7 mouse cellular contexts compared by ENCODE assay signal in genomic region chr7:102244782-102245535, GRCm38 (mm10). TPM values are rescaled to one million over a fixed set of nuclear protein-coding genes. Genes with fewer than 3 reads are reported as not detected.
DNase-seq lines count a peak whose midpoint lies in the region; TF ChIP-seq lines count a peak whose summit lies in the region.

No protein-coding gene starts in this region.

- TF ChIP-seq POLR2A in MEL (IDR thresholded peaks at IDR 0.05; ENCODE audit: control insufficient read depth in 1 of 2, insufficient read depth in 1 of 2, low read depth in 1 of 2, low read length in 2 of 2, poor library complexity in 1 of 2), result no peak
- no peak for TF ChIP-seq POLR2A in lung, adult 2 months (IDR thresholded peaks at IDR 0.05; ENCODE audit: borderline replicate concordance, extremely low read depth, low read depth, low read length)

- peak overlapping the region; percentile 99 for H3K27ac ChIP-seq in MEL (ENCODE audit: control insufficient read depth, low read depth, low read length)
- H3K27ac ChIP-seq in brown adipose tissue, adult 24 weeks (replicated peaks; ENCODE audit: low read depth, low read length), result peak overlapping the region; percentile 48

- peaks cover 38 to 73% of the 10 kb centered on the region in 2 experiments for H3K4me1 ChIP-seq in MEL (ENCODE audit: control insufficient read depth in 1 of 2, insufficient read depth in 2 of 2, low read length in 2 of 2)
- peaks cover 38% of the 10 kb centered on the region for H3K4me1 ChIP-seq in brown adipose tissue, adult 24 weeks (ENCODE audit: control insufficient read depth, insufficient read depth, insufficient read length, low read length)
- H3K4me1 ChIP-seq in lung, adult 2 months (ENCODE audit: control insufficient read depth, insufficient read depth, low read length), result peaks cover 70% of the 10 kb centered on the region

- WGBS in lung, adult 2 months, result 48% methylated on average over 3 of the region's 3 CpGs

- H3K9me3 ChIP-seq in MEL (replicated peaks; ENCODE audit: insufficient read depth, low read length), result no peaks in the 10 kb centered on the region

- no peak for TF ChIP-seq CTCF in MEL (IDR thresholded peaks at IDR 0.05 in 2 of 3, conservative IDR thresholded peaks at IDR 0.05 in 1 of 3; ENCODE audit: control insufficient read depth in 1 of 3, insufficient read depth in 1 of 3, low read depth in 2 of 3, low read length in 3 of 3, poor library complexity in 1 of 3, severe bottlenecking in 1 of 3)
- no peak for TF ChIP-seq CTCF in lung, adult 2 months (IDR thresholded peaks at IDR 0.05; ENCODE audit: insufficient read depth, low read length)

- intact Hi-C loops in heart, postnatal 25 days (cut with DNase I), result loop anchor here (5.0 kb wide), 1 partner anchor 33 kb away; the partner anchor contains the start of genes Nup98 and Pgap2

- H3K79me2 ChIP-seq in MEL (ENCODE audit: control insufficient read depth, insufficient read depth, low read length, poor library complexity), result peaks cover 71% of the 10 kb centered on the region

- no peaks in the 10 kb centered on the region for H3K27me3 ChIP-seq in MEL (ENCODE audit: control insufficient read depth in 1 of 2, insufficient read depth in 2 of 2, low read length in 2 of 2)

- peak overlapping the region in 1 of 2 experiments; percentile 5; a peak in 1 of 4 replicates for H3K4me3 ChIP-seq in MEL (ENCODE audit: control insufficient read depth in 1 of 2, insufficient read depth in 1 of 2, low read depth in 2 of 2, low read length in 2 of 2)
- no peak overlapping the region for H3K4me3 ChIP-seq in brown adipose tissue, adult 24 weeks (ENCODE audit: insufficient read depth, low read depth, low read length)
- H3K4me3 ChIP-seq in lung, adult 2 months (replicated peaks; ENCODE audit: extremely low read depth, low read depth, low read length), result no peak overlapping the region

- peak overlapping the region; percentile 97 for H3K9ac ChIP-seq in MEL (ENCODE audit: control insufficient read depth, low read depth, low read length, poor library complexity, severe bottlenecking)

- peaks cover 5 to 68% of the 10 kb centered on the region in 2 experiments for H3K36me3 ChIP-seq in MEL (ENCODE audit: control insufficient read depth in 1 of 2, insufficient read depth in 2 of 2, low read length in 2 of 2)

- DNase-seq in MEL (ENCODE audit: low read depth, low spot score), result no peak
- peak; percentile 65 for DNase-seq in heart, postnatal 25 days (ENCODE audit: low spot score)
- peak; percentile 40 for DNase-seq in lung, adult 2 months
- DNase-seq in frontal cortex, postnatal 14 days (ENCODE audit: low spot score in 2 of 2), result no peak
- DNase-seq in spleen, postnatal 10 days (ENCODE audit: low spot score in 2 of 2), result no peak
- no peak for DNase-seq in urinary bladder, postnatal 25 days (ENCODE audit: low spot score)

- TF ChIP-seq RAD21 in MEL (IDR thresholded peaks at IDR 0.05; ENCODE audit: low read depth, low read length), result no peak

- no peak for TF ChIP-seq EP300 in MEL (IDR thresholded peaks at IDR 0.05; ENCODE audit: low read depth in 1 of 2, low read length in 2 of 2)

TF ChIP-seq in MEL, 35 proteins besides CTCF, POLR2A, EP300 and RAD21:
- TF ChIP-seq SIN3A (IDR thresholded peaks at IDR 0.05; ENCODE audit: low read length) (0 out of 2 replicates have a peak, but pooled peaks have one; percentile 22), ZNF384 (IDR thresholded peaks at IDR 0.05; ENCODE audit: low read depth, low read length) (0 out of 2 replicates have a peak, but pooled peaks have one; percentile 11), MAX (IDR thresholded peaks at IDR 0.05; ENCODE audit: low read length) (no peak)

RNA-seq across cellular contexts. Expression of gene Rhog, which starts 10.9 kb away (rescaled TPM):
- 24.1 and 33.3 TPM in 2 replicates for total RNA-seq in MEL (2012; rRNA removed)
- 100 to 1,000 TPM; 347 to 425 TPM for polyA plus RNA-seq in MEL (2012; ENCODE audit: insufficient read depth in 1 of 2, insufficient read length in 2 of 2, low read depth in 1 of 2, low replicate concordance in 2 of 2, missing spikeins in 1 of 2)
- 25.4 and 29.6 TPM in 2 replicates for polyA plus RNA-seq in brown adipose tissue, adult 24 weeks (2012; ENCODE audit: insufficient read depth, insufficient read length, missing spikeins)
- 10 to 100 TPM; 24.8 to 30.5 TPM for total RNA-seq in heart, postnatal 25 days (2021)
- 101 and 113 TPM in 2 replicates for polyA plus RNA-seq in lung, adult 2 months (2012; rRNA removed)

RNA-seq across cellular contexts. Expression of gene Stim1, which starts 22.6 kb away (rescaled TPM):
- total RNA-seq in MEL (2012; rRNA removed), result 26.1 and 28.2 TPM in 2 replicates
- polyA plus RNA-seq in MEL (2012; ENCODE audit: insufficient read depth in 1 of 2, insufficient read length in 2 of 2, low read depth in 1 of 2, low replicate concordance in 2 of 2, missing spikeins in 1 of 2), result 10 to 100 TPM in 1 of 2 experiments, not detected in 1; 65.0 TPM
- polyA plus RNA-seq in brown adipose tissue, adult 24 weeks (2012; ENCODE audit: insufficient read depth, insufficient read length, missing spikeins), result 46.5 and 52.6 TPM in 2 replicates
- total RNA-seq in heart, postnatal 25 days (2021), result 10 to 100 TPM; 21.6 to 21.8 TPM
- 74.0 and 78.7 TPM in 2 replicates for polyA plus RNA-seq in lung, adult 2 months (2012; rRNA removed)

RNA-seq across cellular contexts. Expression of gene Pgap2, which starts 35.0 kb away (rescaled TPM):
- total RNA-seq in MEL (2012; rRNA removed), result 21.1 and 29.2 TPM in 2 replicates
- polyA plus RNA-seq in MEL (2012; ENCODE audit: insufficient read depth in 1 of 2, insufficient read length in 2 of 2, low read depth in 1 of 2, low replicate concordance in 2 of 2, missing spikeins in 1 of 2), result 10 to 100 TPM in 1 of 2 experiments, not detected in 1; 91.1 TPM
- 39.2 and 54.0 TPM in 2 replicates for polyA plus RNA-seq in brown adipose tissue, adult 24 weeks (2012; ENCODE audit: insufficient read depth, insufficient read length, missing spikeins)
- total RNA-seq in heart, postnatal 25 days (2021), result 10 to 100 TPM; 58.8 to 68.0 TPM
- polyA plus RNA-seq in lung, adult 2 months (2012; rRNA removed), result 147 and 180 TPM in 2 replicates

RNA-seq across cellular contexts. Expression of gene Nup98, which starts 35.0 kb away (rescaled TPM):
- total RNA-seq in MEL (2012; rRNA removed), result 25.9 and 31.7 TPM in 2 replicates
- 100 to 1,000 TPM in 1 of 2 experiments, 10 to 100 TPM in 1; 45.2 to 195 TPM for polyA plus RNA-seq in MEL (2012; ENCODE audit: insufficient read depth in 1 of 2, insufficient read length in 2 of 2, low read depth in 1 of 2, low replicate concordance in 2 of 2, missing spikeins in 1 of 2)
- 10.3 and 12.3 TPM in 2 replicates for polyA plus RNA-seq in brown adipose tissue, adult 24 weeks (2012; ENCODE audit: insufficient read depth, insufficient read length, missing spikeins)
- 10 to 100 TPM; 29.0 to 32.5 TPM for total RNA-seq in heart, postnatal 25 days (2021)
- 14.2 and 17.8 TPM in 2 replicates for polyA plus RNA-seq in lung, adult 2 months (2012; rRNA removed)

Comparison
In these comparisons a context has a peak if more than half of its experiments do, and no peak if none do; other contexts are left out.
1. DNase-seq: peak in heart, postnatal 25 days (single experiment) and lung, adult 2 months (single experiment); none in MEL (single experiment), frontal cortex, postnatal 14 days (0 of 2), spleen, postnatal 10 days (0 of 2) and urinary bladder, postnatal 25 days (single experiment).